Mouse (Mus musculus): ENCODE data around the gene Tecpr2. TPM values are rescaled to one million over a fixed set of nuclear protein-coding genes. Genes with fewer than 3 reads are reported as not detected.

Tecpr2 gene
- 10 to 100 TPM; 20.8 to 92.3 (median 59.4) TPM for total RNA-seq (2018; cell fraction: chromatin; rRNA removed)
- 10 to 100 TPM in 20 of 26 experiments, 1 to 10 TPM in 6; 4.6 to 18.7 (median 11.7) TPM for total RNA-seq (2018; cell fraction: cytosol; rRNA removed)
- 10 to 100 TPM; 12.2 to 47.7 (median 33.1) TPM for total RNA-seq (2018; cell fraction: nucleus; rRNA removed)
- 6.3 to 9.4 TPM (median 7.8 TPM) in 3 replicates for polyA plus RNA-seq (2018)

DNA sequence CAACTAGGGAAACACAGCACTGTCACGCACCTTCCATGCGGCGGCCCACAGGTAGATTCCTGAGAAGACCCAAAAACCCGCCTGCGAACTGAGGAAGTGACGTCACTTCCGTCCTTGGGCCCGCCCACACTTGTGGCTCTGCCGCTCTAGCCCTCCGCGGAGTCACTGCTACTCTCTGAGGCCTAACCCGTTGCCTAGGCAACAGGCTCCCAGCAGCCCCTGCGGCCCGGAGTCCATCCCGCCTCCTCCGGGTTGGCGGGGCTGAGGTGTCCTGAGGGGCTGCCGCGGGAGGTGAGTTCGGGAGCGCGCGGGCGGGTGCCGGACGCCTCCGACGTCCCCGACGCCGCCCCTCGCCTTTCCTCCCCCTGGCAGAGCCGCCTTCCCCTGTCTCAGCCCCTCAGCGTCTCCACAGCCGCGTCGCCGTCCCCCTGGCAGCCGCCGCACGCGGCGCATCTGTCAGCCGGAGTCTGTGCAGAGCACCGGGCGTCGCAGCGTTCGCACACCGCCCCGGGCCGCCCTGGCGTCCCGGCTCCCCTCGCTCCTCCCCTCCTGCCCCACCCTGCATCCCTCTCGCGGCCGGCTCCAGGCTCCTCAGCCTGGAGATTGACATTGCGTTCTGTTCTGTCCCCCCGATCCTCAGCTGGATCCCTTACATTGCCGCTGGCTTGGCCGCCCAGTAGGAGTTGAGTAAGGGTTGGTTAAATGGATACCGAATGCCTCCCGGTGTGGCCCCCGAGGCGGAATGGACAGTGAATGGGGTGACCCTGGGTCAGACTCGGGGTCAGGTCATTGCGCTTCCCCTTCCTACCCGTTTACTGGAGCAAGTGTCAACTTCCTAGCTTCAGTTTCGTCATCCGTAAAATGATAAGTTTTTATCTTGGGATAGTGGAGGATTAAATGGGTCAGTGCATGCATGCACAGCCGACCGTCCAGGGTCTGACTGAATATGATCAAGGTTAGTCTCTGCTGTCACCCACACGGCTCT is at the start of gene Tecpr2, which contains the start of gene Cinp:
TSS of gene Tecpr2 (plus strand) at position 229 of the 985 bp plus-strand sequence.
TSS of gene Cinp (minus strand) at position 110 of the 985 bp plus-strand sequence.
- Histone ChIP-seq H3K4me3 (ENCODE audit: inconsistent target) (peak within 1 kb of the TSS; percentile 79), H3K36me3 (ENCODE audit: inconsistent target) (no peaks in the 10 kb centered on the region), H3K79me2 (ENCODE audit: inconsistent target) (peaks cover 82% of the 10 kb centered on the region), H3K27ac (peak within 1 kb of the TSS; percentile 62)
- WGBS (ENCODE audit: missing documents): 0% methylated on average over 67 of the region's 74 CpGs

DNA sequence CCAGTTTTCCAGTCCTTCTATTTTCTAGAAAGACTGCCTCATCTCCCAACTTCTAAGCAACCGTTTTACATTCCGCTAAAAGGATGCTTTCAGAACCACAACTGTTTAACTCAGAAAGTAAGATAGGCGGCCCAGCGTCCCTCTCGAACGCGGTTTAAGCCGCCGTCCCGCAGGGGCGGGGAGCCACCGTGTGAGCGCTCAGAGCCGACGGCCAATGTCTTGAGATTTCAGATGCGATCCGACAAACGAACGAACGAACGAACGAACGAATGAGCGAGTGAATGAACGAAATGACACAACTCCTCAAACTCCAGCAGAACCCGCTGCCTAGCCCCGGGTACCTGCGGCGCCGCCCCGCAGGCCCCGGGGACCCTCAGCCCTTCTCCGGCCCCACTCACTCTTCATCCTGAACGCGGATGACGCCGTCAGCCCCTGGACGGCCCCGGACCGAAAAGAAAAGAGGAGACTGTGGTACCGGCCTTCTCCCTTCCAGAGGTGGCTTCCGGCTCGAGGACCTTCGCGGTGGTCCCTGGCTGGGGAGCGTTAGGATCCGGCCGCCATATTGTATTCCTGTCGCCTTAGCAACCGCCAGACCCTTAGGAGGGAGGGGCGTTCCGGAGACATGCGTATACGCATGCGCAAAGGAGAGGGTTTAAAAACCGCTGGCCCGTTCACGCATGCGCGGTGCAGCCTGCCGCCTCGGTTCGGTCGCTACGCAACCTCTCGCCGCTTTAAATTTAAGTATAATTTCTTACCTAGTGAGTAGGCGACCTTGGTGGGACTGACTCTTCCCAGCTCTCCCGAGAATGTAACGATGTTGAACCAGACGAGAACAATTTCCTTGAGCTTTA is 48.5 kb upstream of the Tecpr2 start, which contains the start of gene Mok:
TSS of gene Mok (minus strand) at position 592 of the 851 bp plus-strand sequence.
- peak within 1 kb of the TSS; percentile 56 for H3K4me3 ChIP-seq (ENCODE audit: inconsistent target)
- WGBS (ENCODE audit: missing documents): under 1% methylated on average over 67 of the region's 71 CpGs
- H3K27ac ChIP-seq: peak within 1 kb of the TSS; percentile 84

DNA sequence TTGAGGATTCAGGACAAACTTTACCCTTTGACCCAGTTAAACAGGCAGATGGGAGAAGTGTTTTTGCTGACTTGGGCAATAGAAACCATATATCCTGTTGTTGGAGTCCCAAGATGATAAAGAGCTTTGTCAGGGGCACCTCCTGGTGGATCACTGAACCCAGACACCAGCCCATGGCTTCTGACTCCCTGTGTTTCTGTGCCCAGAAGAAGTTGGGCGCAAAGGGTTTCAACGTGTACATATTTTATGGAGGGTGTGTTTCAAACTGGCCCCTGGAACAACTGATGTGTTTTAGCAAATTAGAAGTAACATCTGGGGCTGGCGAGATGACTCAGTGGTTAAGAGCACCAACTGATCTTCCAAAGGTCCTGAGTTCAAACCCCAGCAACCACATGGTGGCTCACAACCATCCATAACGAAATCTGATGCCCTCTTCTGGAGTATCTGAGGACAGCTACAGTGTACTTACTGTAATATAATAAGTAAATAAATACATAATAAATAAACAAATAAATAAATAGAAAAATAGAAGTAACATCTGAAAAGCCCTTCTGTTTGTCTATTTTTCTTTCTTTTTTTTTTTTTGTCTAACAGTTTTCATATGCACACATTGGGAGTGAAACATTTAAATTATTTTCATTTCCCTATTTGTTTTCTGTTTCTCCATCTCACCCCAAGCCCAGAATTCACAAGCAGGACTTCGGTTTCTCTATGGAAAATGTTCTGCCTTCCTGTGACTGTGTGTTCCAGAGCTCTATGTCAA is 47.2 kb upstream of the Tecpr2 start:
- Histone ChIP-seq H3K36me3 (ENCODE audit: inconsistent target) (no peaks in the 10 kb centered on the region), H3K79me2 (ENCODE audit: inconsistent target) (no peaks in the 10 kb centered on the region), H3K4me3 (ENCODE audit: inconsistent target) (no peak overlapping the region), H3K27ac (peak overlapping the region; percentile 84)
- WGBS (ENCODE audit: missing documents): 71% methylated on average over 5 of the region's 5 CpGs

More for the DNA sequence above, 48.5 kb upstream of the Tecpr2 start, which contains the start of gene Mok:
- H3K36me3 ChIP-seq (ENCODE audit: inconsistent target): no peaks in the 10 kb centered on the region
- H3K79me2 ChIP-seq (ENCODE audit: inconsistent target): no peaks in the 10 kb centered on the region

DNA sequence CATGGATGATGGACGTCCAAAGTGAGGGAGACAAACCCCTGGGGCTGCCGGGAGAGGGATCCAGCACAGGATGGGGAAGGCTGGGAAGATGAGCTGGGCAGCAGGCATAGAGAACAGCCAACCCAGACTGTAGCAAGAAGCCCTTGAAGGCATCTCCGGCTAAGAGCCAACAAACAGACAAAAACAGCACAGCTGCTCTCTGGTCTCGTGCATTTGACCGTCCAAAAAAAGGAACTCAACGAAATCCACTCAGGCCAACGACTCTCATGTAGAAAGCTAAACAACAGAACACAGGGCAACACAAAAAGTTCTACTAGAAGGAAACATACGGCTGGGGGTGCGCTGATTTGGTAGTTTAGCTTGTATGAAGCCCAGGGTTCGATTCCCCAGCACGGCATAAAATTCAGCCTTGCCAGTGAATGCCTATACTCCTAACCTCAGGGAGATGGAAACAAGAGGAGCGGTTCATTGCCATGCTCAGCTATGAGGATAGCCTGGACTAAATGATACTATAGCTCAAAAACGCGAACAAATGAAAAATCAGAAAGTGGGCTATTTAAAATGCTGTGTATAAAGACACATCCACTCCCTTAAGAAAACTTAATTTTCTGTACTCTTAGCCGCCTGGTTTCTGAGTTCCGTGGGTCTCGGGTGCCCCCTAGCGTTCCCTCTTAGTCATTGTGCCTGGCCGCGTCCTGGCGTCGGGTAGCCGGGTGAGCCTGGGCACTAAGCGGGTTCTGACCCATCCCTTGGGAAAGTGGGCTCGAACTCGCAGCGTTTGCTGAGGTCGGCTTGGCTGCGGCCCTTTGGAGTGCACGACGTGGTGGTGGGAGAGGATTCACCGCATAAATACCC is 45.6 kb upstream of the Tecpr2 start:
- Histone ChIP-seq H3K4me3 (ENCODE audit: inconsistent target) (peak overlapping the region; percentile 77), H3K27ac (peak overlapping the region; percentile 84), H3K36me3 (ENCODE audit: inconsistent target) (no peaks in the 10 kb centered on the region), H3K79me2 (ENCODE audit: inconsistent target) (no peaks in the 10 kb centered on the region)
- WGBS (ENCODE audit: missing documents): 10% methylated on average over 32 of the region's 32 CpGs

DNA sequence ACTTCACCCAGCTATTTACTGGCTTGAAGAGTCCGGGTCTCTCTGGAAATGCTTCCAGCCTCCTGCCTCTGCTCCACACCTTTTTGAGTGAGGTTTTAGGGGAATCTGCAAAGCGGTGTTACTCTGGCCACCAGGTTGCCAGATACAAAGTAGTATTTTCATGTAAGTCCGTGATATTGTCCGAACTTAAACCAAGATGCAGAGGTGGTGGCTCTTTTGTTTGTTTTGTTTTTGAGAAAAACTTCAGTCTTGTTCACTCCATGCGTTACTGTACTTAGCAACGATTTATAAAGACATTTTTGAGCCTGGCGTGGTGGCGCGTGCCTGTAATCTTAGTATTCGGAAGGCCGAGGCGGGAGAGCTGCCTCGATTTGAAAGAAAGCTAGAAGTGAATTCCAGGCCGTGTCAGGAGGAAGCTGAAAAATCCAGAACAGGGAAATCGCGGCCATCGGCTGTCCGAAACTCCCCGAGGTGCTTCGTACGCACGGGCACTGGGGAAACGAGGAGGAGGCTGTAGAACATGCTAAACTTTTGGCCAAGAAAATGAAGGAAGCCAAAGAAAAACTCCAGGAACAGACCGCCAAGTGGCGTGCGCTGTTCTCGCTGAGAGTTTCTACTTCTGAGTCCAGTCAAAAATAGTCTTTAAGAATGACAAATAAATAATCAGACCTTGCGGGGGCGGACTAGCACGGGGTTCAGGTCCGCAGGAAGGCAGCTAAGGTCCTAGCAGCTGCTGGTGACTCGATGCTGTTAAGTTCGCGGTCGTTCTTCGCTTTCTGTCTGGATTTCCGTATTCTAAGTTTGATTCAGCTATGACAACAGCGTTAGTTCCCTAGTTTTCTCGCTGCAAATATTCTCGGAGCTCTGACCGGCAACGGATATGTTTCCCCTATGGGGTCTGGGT is 44.6 kb upstream of the Tecpr2 start:
- Histone ChIP-seq H3K36me3 (ENCODE audit: inconsistent target) (no peaks in the 10 kb centered on the region), H3K79me2 (ENCODE audit: inconsistent target) (no peaks in the 10 kb centered on the region), H3K27ac (peak overlapping the region; percentile 84), H3K4me3 (ENCODE audit: inconsistent target) (peak overlapping the region; percentile 77)
- 1% methylated on average over 42 of the region's 42 CpGs for WGBS (ENCODE audit: missing documents)

DNA sequence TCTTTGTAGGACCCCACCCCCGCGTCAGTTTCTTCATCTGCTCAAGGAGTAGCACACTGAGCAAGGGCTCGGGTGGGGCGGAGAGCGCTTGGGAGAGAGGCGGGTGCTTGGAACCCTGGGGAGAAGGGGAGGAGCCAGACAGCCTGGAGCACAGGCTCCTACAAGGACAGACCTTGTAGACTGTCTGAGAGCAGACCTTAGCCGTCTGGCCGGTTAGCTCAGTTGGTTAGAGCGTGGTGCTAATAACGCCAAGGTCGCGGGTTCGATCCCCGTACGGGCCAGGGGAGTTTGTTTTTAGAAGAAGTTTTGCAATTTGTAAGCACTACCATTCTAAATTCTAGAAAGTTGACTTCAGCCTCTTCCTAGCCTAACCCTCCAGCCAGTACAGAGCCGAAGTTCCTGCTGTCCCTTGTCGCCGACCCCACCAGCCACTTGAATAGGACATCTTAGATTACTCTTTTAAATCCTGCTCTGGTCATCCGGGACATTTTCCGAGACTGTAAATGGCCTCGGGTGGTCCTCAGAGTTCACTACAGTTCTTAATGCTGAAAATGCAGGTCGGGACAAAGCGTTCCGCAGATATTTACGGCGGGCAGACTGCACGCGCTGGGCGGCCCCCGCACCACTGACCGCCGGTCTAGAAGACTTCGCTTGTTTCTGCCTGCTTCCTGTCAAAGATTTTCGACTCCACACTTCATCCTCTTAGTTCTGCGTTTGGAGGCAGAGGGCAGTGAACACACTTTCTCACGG is 43.8 kb upstream of the Tecpr2 start:
- no peaks in the 10 kb centered on the region for H3K36me3 ChIP-seq (ENCODE audit: inconsistent target)
- peak overlapping the region; percentile 77 for H3K4me3 ChIP-seq (ENCODE audit: inconsistent target)
- H3K27ac ChIP-seq: peak overlapping the region; percentile 84
- under 1% methylated on average over 35 of the region's 36 CpGs for WGBS (ENCODE audit: missing documents)
- H3K79me2 ChIP-seq (ENCODE audit: inconsistent target): no peaks in the 10 kb centered on the region

DNA sequence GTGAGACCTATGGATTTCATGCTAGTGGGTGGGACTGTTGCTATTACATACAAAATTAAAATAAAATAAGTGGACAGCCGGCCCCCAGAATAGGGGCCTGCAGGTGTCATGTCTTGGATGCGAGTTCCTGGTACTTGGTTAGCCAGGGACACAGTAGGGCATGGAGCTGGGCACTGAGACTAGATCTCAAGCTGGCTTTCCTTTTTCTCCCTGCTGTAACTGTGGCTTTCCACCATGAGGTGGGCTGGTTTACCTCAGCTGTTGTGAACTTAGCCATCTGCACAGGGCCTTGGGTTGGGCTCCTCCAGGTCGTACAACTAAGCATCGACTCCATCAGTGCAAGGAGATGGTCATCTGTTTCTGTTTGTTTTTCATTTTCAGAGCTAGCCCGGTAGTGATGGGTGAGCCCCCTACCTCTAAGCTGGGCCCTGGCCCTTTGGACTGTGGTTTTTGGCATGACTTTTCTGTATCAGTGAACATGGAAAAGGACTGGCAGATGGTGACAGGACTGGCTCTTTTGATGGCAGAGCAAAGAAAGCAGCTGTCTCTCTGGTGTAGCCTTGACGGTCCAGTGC is 42.8 kb upstream of the Tecpr2 start:
- H3K27ac ChIP-seq: no peak overlapping the region
- peak overlapping the region; percentile 77 for H3K4me3 ChIP-seq (ENCODE audit: inconsistent target)
- peaks cover 4% of the 10 kb centered on the region; the same call in 1 of the 2 replicates for H3K79me2 ChIP-seq (ENCODE audit: inconsistent target)
- H3K36me3 ChIP-seq (ENCODE audit: inconsistent target): no peaks in the 10 kb centered on the region
- WGBS (ENCODE audit: missing documents): 88% methylated on average over 6 of the region's 6 CpGs

DNA sequence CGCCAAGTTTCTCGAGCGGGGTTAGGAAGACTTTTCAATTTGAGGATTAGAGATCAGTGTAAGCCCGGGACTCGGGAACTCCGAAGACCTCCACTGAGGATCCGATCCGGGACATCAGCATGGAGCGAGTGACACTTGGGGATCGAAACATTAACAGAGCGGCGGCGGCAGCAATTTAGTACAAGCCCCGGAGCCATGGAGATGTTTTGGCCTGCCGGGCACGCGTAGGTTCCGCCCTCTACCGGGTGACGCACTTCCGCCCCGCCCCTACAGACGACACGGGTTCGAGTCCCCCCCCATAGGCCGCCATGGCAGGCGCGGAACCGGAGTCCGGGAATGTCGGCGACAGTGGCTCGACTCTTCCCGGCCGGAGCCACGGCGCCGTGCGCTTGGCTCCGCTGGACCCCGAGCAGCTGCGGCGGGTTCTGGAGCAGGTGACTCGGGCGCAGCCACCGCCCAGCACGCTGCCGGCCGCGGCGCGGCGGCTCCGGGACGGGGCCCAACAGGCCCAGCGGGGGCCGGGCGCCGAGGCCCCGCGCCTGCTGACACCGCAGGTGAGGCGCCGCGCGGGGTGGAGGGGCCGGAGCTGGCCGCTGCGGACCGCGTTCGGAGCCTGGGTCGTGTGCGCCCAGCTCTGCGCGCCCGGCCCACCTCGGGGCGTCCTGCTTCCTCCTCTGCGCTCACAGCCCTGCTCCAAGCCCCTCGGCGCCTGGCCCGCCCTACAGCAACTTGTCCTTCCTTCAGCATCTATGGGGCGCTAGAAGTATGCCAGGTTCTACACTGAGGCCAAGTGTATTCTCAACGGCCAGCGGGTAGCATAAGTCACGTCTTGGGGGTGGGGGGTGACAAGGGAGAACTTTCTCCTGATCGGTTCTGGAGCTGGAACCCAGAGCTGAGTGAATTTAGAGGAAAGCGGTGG is 38.8 kb upstream of the Tecpr2 start, which contains the start of gene Zfp839:
TSS of gene Zfp839 (plus strand) at position 244 of the 919 bp plus-strand sequence.
- Histone ChIP-seq H3K27ac (peak within 1 kb of the TSS; percentile 60), H3K36me3 (ENCODE audit: inconsistent target) (no peaks in the 10 kb centered on the region), H3K4me3 (ENCODE audit: inconsistent target) (peak within 1 kb of the TSS; percentile 59), H3K79me2 (ENCODE audit: inconsistent target) (peaks cover 32% of the 10 kb centered on the region; the same call in 1 of the 2 replicates)
- under 1% methylated on average over 53 of the region's 89 CpGs for WGBS (ENCODE audit: missing documents)

DNA sequence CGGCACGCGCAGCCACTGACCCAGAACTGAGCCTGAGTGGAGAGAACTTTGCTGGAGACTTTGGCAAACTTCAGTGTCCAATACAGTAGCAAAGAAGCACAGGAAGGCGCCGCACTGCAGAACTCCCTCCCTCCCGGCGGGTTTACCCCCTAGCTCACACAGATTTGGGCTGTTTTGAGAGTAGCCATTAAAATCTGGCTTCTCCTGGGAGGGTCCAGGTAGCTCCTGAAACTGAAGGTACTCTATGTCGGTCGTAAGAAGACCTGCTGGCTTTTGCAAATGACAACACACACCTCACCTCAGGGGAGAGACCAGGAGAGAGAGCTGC is 38.2 kb upstream of the Tecpr2 start:
- WGBS (ENCODE audit: missing documents): 10% methylated on average over 9 of the region's 9 CpGs
- no peaks in the 10 kb centered on the region for H3K36me3 ChIP-seq (ENCODE audit: inconsistent target)
- peak overlapping the region; percentile 60 for H3K27ac ChIP-seq
- H3K4me3 ChIP-seq (ENCODE audit: inconsistent target): peak overlapping the region; percentile 59
- H3K79me2 ChIP-seq (ENCODE audit: inconsistent target): peaks cover 38% of the 10 kb centered on the region; the same call in 1 of the 2 replicates

DNA sequence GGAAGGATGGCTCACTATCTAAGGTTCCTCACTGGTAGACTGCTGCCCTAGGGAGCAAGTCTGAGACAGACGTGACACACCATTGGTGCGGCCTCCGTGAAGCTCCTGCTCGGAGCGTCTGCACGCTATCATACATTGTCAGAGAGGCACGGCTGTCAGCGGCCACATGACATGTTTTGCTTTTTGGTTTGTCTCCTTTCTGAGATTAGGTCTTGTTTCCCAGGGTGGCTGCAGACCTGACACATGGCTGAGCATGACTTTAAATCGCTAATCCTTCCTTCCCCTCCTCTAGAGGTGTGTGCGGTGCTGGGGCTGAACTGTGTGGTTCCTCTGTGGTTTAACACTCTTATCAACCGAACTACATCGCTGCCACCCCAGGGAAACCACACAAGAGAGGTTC is 37.6 kb upstream of the Tecpr2 start:
- Histone ChIP-seq H3K36me3 (ENCODE audit: inconsistent target) (no peaks in the 10 kb centered on the region), H3K4me3 (ENCODE audit: inconsistent target) (peak overlapping the region; percentile 59), H3K27ac (peak overlapping the region; percentile 60), H3K79me2 (ENCODE audit: inconsistent target) (peaks cover 43% of the 10 kb centered on the region; the same call in 1 of the 2 replicates)
- 5% methylated on average over 12 of the region's 12 CpGs for WGBS (ENCODE audit: missing documents)
